Mouse (Mus musculus): ENCODE data around the gene Prdx6b. TPM values are rescaled to one million over a fixed set of nuclear protein-coding genes. Genes with fewer than 3 reads are reported as not detected.

Prdx6b gene
- polyA plus RNA-seq, 1 experiment from 2014 or later, result not detected

Other genes with a start within 250 kb of the Prdx6b start
- gene Pde1a, start 163.0 kb upstream of the Prdx6b start, polyA plus RNA-seq (2016; fragmentation: Nextera tagmentation; extraction: Ambion mirVana), result 0.19 and 0.55 TPM in 2 replicates
- 74.3 and 83.8 TPM in 2 replicates for gene Dnajc10, start 23.0 kb downstream of the Prdx6b start, polyA plus RNA-seq (2016; fragmentation: Nextera tagmentation; extraction: Ambion mirVana)
- gene Frzb, start 155.2 kb downstream of the Prdx6b start, polyA plus RNA-seq (2016; fragmentation: Nextera tagmentation; extraction: Ambion mirVana), result 30.2 and 32.7 TPM in 2 replicates